Mouse (Mus musculus): ENCODE results near the gene Prkaa2.
"Not testable (repeated sequence)": the region's sequence is repeated elsewhere in the genome, so short reads cannot be mapped to it uniquely, and the experiment has no call there.

Prkaa2 gene

DNA sequence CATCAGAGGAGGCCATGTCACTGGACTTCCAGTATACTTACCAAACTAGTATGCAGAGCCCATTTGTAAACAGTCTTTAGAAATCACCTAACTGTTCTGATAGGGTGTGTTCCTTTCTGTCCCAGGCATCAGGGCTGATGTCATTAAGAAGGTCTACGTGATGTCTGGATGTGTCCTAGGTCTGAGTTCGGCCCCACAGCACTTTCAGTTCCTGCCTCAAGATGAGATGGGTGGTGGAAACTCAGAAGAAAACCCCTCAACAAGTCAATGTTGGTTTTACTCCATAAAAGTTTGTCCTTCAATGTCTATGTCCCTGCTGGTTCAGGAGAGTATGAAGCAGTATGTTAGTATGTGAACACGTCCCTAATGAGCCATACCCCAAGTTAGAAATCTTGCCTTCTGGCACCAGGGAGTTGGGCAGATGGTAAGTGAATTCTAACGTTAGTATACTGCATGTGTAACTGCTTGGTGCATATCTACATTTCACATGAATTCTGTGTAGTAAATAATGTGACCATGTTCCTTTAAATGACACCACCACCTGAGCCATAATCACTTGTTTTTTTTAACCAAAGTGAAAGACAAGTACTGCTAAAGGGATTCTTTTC is 93.6 kb downstream of the Prkaa2 start:
- no peak for DNase-seq (ENCODE audit: low read depth, low spot score)

- no peak for DNase-seq (ENCODE audit: low read depth, low spot score)
These were observed 94.2 kb downstream of the Prkaa2 start for GRCm38 (mm10) chr4:105015496-105015895.

DNA sequence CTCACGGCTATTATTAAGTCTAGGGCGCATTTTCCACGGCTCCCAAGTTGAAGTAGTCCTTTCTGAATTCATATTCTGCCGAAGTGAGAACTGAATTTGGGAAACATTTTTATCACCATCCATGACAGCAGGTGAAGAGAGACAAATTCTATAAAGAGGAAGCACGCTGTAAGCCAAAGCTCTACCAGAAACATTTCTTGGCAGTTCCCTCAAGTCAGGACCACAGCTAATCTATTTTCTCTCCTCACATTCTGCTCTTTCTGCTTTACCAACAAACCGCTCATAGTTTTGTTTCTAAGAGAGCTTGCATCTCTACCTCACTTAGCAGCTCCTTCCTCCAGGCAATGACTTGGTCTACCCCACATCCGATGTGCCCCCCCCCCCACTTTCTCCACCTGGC is 96.0 kb downstream of the Prkaa2 start:
- DNase-seq (ENCODE audit: low read depth, low spot score): no peak

- no peak for DNase-seq (ENCODE audit: low read depth, low spot score)
These were observed 102.2 kb downstream of the Prkaa2 start for GRCm38 (mm10) chr4:105007360-105008018.

GRCm38 (mm10) chr4:105004649-105005048 is 105.0 kb downstream of the Prkaa2 start:
- DNase-seq (ENCODE audit: low read depth, low spot score): not testable (repeated sequence)

GRCm38 (mm10) chr4:105004135-105004534 is 105.6 kb downstream of the Prkaa2 start:
- no peak for DNase-seq (ENCODE audit: low read depth, low spot score)

DNA sequence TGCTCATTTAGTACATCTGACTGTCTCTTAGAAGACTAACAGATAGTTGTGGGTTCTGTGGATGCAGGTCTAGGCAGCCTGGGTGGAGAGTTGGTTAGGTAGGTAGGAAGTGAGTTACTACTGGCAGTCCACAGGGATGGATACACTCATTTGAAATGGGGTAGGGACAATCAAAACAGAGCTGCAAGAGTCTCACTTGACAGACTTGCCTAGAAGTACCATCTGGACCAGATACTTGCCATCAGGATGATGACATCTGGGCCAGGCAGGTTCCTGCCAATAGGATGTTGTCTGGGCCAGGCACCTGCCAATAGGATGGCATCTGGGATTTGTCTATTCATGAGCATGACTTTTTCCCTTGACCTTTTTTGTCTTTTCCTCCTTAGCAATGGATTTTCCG is 108.0 kb downstream of the Prkaa2 start:
- no peak for DNase-seq (ENCODE audit: low read depth, low spot score)

DNA sequence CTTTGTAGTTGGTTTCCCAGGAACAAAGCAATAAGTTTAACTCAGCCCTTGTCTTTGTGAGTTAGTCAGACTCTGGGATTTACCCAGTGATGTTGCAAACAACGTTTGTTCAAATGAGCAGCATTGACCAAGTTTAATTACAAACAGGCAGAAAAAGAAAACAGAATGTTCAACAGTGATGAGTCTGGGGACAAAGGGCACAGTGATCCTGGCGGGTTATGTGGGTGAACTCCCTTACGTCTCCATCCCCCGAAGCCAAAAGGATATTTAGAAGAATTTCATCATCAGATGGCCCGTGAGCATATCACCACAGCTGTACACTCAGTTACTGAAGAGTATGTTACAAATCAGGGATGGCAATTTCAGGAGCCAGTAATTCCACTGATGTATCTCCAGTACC is 110.0 kb downstream of the Prkaa2 start:
- no peak for DNase-seq (ENCODE audit: low read depth, low spot score)

- no peak for DNase-seq (ENCODE audit: low read depth, low spot score)
These were observed 116.4 kb downstream of the Prkaa2 start for GRCm38 (mm10) chr4:104993140-104993874.

DNA sequence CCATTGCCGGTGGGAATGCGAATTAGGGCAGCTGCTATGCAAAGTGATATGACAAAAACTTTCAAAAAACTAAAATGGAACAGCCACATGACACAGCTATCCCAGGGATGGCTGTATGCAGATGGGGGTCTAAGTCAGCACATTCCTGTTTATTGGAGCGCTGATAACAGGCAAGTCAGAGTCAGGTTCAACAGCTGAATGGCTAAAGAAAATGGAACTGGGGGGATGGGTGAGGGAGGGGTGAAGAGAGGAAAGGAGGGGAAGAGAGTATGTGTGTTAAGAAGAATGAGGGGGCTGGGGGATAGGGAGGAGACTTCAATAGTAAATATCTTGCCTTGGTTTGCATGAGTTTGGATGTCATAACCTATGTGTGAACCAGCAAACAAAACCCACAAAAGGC is 117.4 kb downstream of the Prkaa2 start:
- no peak for DNase-seq (ENCODE audit: low read depth, low spot score)

GRCm38 (mm10) chr4:104990686-104991085 is 119.0 kb downstream of the Prkaa2 start:
- no peak for DNase-seq (ENCODE audit: low read depth, low spot score)

- no peak for DNase-seq (ENCODE audit: low read depth, low spot score)
These were observed 119.7 kb downstream of the Prkaa2 start for GRCm38 (mm10) chr4:104990016-104990415.

GRCm38 (mm10) chr4:104988709-104989108 is 121.0 kb downstream of the Prkaa2 start:
- no peak for DNase-seq (ENCODE audit: low read depth, low spot score)

GRCm38 (mm10) chr4:104988102-104988501 is 121.6 kb downstream of the Prkaa2 start:
- no peak for DNase-seq (ENCODE audit: low read depth, low spot score)

DNA sequence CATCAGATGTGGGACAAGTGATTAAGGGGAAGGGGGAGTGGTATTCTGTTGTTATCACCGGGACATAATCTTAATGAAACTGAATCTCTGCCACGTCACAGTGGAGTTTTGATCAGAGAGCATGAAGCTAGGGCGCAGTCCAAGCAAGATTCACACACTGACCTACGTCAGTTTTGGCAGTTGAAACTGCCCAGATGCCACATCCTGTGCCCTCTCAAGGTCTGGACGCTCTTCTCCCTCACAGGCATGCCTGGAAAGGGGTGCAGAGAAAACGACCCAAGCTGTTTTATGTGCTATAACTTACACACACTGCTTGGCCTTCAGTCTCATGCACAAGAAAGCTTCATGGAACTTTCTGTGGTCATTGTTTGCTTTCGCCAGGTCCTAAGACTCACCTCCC is 122.1 kb downstream of the Prkaa2 start:
- DNase-seq (ENCODE audit: low read depth, low spot score): no peak

DNA sequence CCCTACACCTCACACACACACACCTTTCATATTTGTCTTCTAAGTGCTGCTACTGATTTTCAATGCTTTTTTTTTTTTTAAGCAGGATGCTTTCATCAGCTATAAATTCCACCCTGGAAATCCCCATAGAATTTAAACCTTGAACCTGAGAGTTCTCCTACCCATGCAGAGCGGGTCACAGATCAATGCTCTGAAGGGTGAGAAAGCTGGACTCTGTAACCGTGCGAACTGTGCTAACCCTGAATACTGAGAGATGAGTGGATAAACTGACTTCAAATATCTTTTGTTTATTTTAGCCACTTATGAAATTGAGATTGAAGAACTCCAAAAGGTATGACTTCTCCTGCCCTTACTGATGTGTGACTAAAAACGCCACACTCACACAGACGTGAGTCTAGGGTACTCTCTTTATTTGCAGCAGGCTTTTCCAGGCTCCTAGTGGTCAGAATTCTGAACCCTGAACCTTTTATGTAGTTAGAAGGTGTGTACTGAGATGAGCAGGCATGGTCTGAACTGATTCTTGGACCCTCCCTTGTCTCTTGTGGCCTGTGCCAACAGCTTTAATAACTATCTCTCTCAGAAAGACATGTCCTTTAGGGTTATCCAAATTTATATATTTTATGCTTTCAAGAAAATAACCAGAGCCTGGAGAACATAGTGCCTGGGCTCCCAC is 123.6 kb downstream of the Prkaa2 start:
- DNase-seq (ENCODE audit: low read depth, low spot score): no peak

Measured in mesoderm, embryonic 11.5 days (tissue).